In genomic region chr9:57575577-57575976, GRCm38 (mm10) we compare ENCODE assay signal across 38 mouse cellular contexts. TPM values are rescaled to one million over a fixed set of nuclear protein-coding genes. Genes with fewer than 3 reads are reported as not detected.
"Had no signal": no experiment of that assay in that cellular context is flagged by ENCODE, and none has a peak within 500 bp of the region (broad histone marks: within the 10 kb centered on the region; RNA-seq: fewer than 3 reads in every experiment).

No protein-coding gene starts in this region.

- H3K4me2 ChIP-seq: limb, embryonic 12.5 days; limb, embryonic 13.5 days; limb, embryonic 15.5 days; liver, embryonic 12.5 days; liver, embryonic 13.5 days; liver, embryonic 15.5 days; lung, embryonic 14.5 days; lung, embryonic 15.5 days; midbrain, embryonic 11.5 days; midbrain, embryonic 12.5 days; midbrain, embryonic 13.5 days; midbrain, embryonic 15.5 days; neural tube, embryonic 12.5 days; neural tube, embryonic 13.5 days had no signal

- DNase-seq: left cerebral cortex, postnatal 4 days; liver; liver, embryonic 13.5 days; lung, adult 18-20 months; lung, adult 2 months; lung, embryonic 14.5 days; lung, postnatal 14 days; lung, postnatal 36 days; lung, postnatal 4 days; midbrain, embryonic 14.5 days had no signal

- H3K27ac ChIP-seq: left cerebral cortex, adult 2 months; limb, embryonic 10.5 days; limb, embryonic 12.5 days; limb, embryonic 13.5 days; limb, embryonic 15.5 days; liver, embryonic 12.5 days; liver, embryonic 13.5 days; liver, embryonic 14.5 days; liver, embryonic 15.5 days; lung, embryonic 15.5 days; macrophage; midbrain, embryonic 10.5 days; midbrain, embryonic 12.5 days; midbrain, embryonic 13.5 days; midbrain, embryonic 15.5 days; neural tube, embryonic 12.5 days; neural tube, embryonic 13.5 days had no signal

- H3K27me3 ChIP-seq: limb, embryonic 12.5 days; limb, embryonic 13.5 days; limb, embryonic 15.5 days; liver, embryonic 12.5 days; liver, embryonic 13.5 days; liver, embryonic 15.5 days; lung, embryonic 15.5 days; midbrain, embryonic 12.5 days; midbrain, embryonic 13.5 days; midbrain, embryonic 15.5 days; neural tube, embryonic 12.5 days; neural tube, embryonic 13.5 days had no signal

- H3K4me3 ChIP-seq: left cerebral cortex, adult 2 months; limb, embryonic 10.5 days; limb, embryonic 12.5 days; limb, embryonic 13.5 days; limb, embryonic 15.5 days; liver, embryonic 12.5 days; liver, embryonic 13.5 days; liver, embryonic 15.5 days; lung, embryonic 15.5 days; midbrain, embryonic 10.5 days; midbrain, embryonic 12.5 days; midbrain, embryonic 13.5 days; midbrain, embryonic 15.5 days; myocyte; neural tube, embryonic 12.5 days; neural tube, embryonic 13.5 days had no signal

- H3K4me1 ChIP-seq: limb, embryonic 10.5 days; limb, embryonic 12.5 days; limb, embryonic 13.5 days; lung, embryonic 15.5 days; midbrain, embryonic 10.5 days; midbrain, embryonic 12.5 days; midbrain, embryonic 13.5 days; midbrain, embryonic 15.5 days; neural tube, embryonic 12.5 days; neural tube, embryonic 13.5 days had no signal

- ATAC-seq: liver, embryonic 12.5 days; midbrain, embryonic 13.5 days; midbrain, embryonic 15.5 days; midbrain, embryonic 16.5 days had no signal

- H3K9ac ChIP-seq: limb, embryonic 12.5 days; limb, embryonic 13.5 days; limb, embryonic 15.5 days; liver, embryonic 12.5 days; liver, embryonic 13.5 days; liver, embryonic 14.5 days; liver, embryonic 15.5 days; lung, embryonic 14.5 days; lung, embryonic 15.5 days; midbrain, embryonic 12.5 days; midbrain, embryonic 13.5 days; midbrain, embryonic 15.5 days; neural tube, embryonic 12.5 days; neural tube, embryonic 13.5 days had no signal

- H3K9me3 ChIP-seq: limb, embryonic 10.5 days; limb, embryonic 12.5 days; limb, embryonic 13.5 days; limb, embryonic 15.5 days; liver, embryonic 12.5 days; liver, embryonic 13.5 days; liver, embryonic 15.5 days; lung, embryonic 15.5 days; midbrain, embryonic 10.5 days; midbrain, embryonic 12.5 days; midbrain, embryonic 13.5 days; midbrain, embryonic 15.5 days; neural tube, embryonic 12.5 days; neural tube, embryonic 13.5 days had no signal

RNA-seq across cellular contexts. Expression of gene Cplx3, which starts 30.5 kb away (rescaled TPM):
- total RNA-seq: liver, adult 2 months; megakaryocyte progenitor cell, adult 5-6 weeks; megakaryocyte-erythroid progenitor cell, adult 5-6 weeks; midbrain, postnatal 0 days; monocyte, adult 5-6 weeks had no signal
- polyA plus RNA-seq: limb, embryonic 10.5 days; limb, embryonic 11.5 days; limb, embryonic 12.5 days; limb, embryonic 13.5 days; limb, embryonic 14.5 days; limb, embryonic 15.5 days; liver, adult 2 months; liver, embryonic 12.5 days; liver, embryonic 13.5 days; liver, embryonic 14.5 days; liver, embryonic 15.5 days; liver, embryonic 16.5 days; lung, adult 2 months; lung, embryonic 14.5 days; lung, embryonic 15.5 days; lung, embryonic 16.5 days; macrophage; neural tube, embryonic 12.5 days; neural tube, embryonic 13.5 days had no signal
